Mouse (Mus musculus) embryo, embryonic 11.5 days (tissue): ENCODE measurements at regions not wholly inside any gene's neighbourhood (a gene's known extent, or its start where the extent isn't known, plus 50 kb on each side); places are given as distances from the start of the nearest gene placed in this dataset.

Source experiments
- DNase-seq: peaks from one replicate; pipeline ENCODE4 v3.0.0-alpha.2; 2012; ENCODE audit warnings: low read depth, low spot score

- DNase-seq, result no peak
These were observed 424.8 kb downstream of the Tmem161b start for GRCm38 (mm10) chr13:84646899-84647298.

- DNase-seq, result no peak
These were observed 426.0 kb downstream of the Tmem161b start for GRCm38 (mm10) chr13:84648056-84648455.

- DNase-seq, result no peak
These were observed 441.9 kb downstream of the Tmem161b start for GRCm38 (mm10) chr13:84663967-84664366.

GRCm38 (mm10) chr13:84680971-84681370, 458.9 kb downstream of the Tmem161b start:
- no peak for DNase-seq

GRCm38 (mm10) chr13:84685930-84686329, 463.8 kb downstream of the Tmem161b start:
- DNase-seq, result no peak

GRCm38 (mm10) chr13:84693462-84693861, 471.4 kb downstream of the Tmem161b start:
- no peak for DNase-seq

GRCm38 (mm10) chr13:84698472-84699080, 476.5 kb downstream of the Tmem161b start:
- no peak for DNase-seq

- DNase-seq, result no peak
These were observed 448.0 kb upstream of the Ccnh start for GRCm38 (mm10) chr13:84741231-84741630.

- no peak for DNase-seq
These were observed 440.9 kb upstream of the Ccnh start for GRCm38 (mm10) chr13:84748331-84748730.

GRCm38 (mm10) chr13:84749214-84749613, 440.0 kb upstream of the Ccnh start:
- no peak for DNase-seq

GRCm38 (mm10) chr13:84750136-84750535, 439.1 kb upstream of the Ccnh start:
- DNase-seq, result no peak

GRCm38 (mm10) chr13:84751576-84752490, 437.4 kb upstream of the Ccnh start:
- no peak for DNase-seq

GRCm38 (mm10) chr13:84752491-84752820, 436.8 kb upstream of the Ccnh start:
- DNase-seq, result no peak

- DNase-seq, result no peak
These were observed 435.3 kb upstream of the Ccnh start for GRCm38 (mm10) chr13:84753751-84754500.

- no peak for DNase-seq
These were observed 434.1 kb upstream of the Ccnh start for GRCm38 (mm10) chr13:84754821-84755725.

GRCm38 (mm10) chr13:84756796-84757335, 432.3 kb upstream of the Ccnh start:
- no peak for DNase-seq

GRCm38 (mm10) chr13:84757896-84758567, 431.2 kb upstream of the Ccnh start:
- no peak for DNase-seq

GRCm38 (mm10) chr13:84758568-84758900, 430.7 kb upstream of the Ccnh start:
- peak; percentile 61 for DNase-seq

- DNase-seq, result no peak
These were observed 430.1 kb upstream of the Ccnh start for GRCm38 (mm10) chr13:84759061-84759460.

GRCm38 (mm10) chr13:84760471-84760870, 428.7 kb upstream of the Ccnh start:
- no peak for DNase-seq

GRCm38 (mm10) chr13:84760978-84761377, 428.2 kb upstream of the Ccnh start:
- DNase-seq, result no peak
